Mouse (Mus musculus) cerebellum, adult 2 months (tissue): Measurements from ENCODE around the gene Lrrc1.

ENCODE experiments used
- CTCF ChIP-seq: fragments of 200-500 bp; IDR thresholded peaks from 2 replicates; pipeline ENCODE4 v1.5.1; 2011; ENCODE audit warnings: low read depth, mild to moderate bottlenecking, control low read depth, low read length, moderate library complexity, borderline replicate concordance; ENCODE audit not compliant: insufficient read depth
- POLR2A ChIP-seq: fragments of 200-500 bp; IDR thresholded peaks from 2 replicates; pipeline ENCODE4 v1.6.1; 2011; ENCODE audit warnings: low read length, control low read depth, borderline replicate concordance; ENCODE audit not compliant: insufficient read depth

GRCm38 (mm10) chr9:77437131-77437530 lies 107.5 kb downstream of the Lrrc1 start:
- TF ChIP-seq POLR2A (no peak), CTCF (no peak)
